Mouse (Mus musculus) urinary bladder, adult 2 months (tissue): ENCODE data around the gene Fes. TPM values are rescaled to one million over a fixed set of nuclear protein-coding genes. Genes with fewer than 3 reads are reported as not detected.
"Not testable (repeated sequence)": the region's sequence is repeated elsewhere in the genome, so short reads cannot be mapped to it uniquely, and the experiment has no call there.

Experiments
- DNase-seq: peaks from one replicate; pipeline ENCODE4 v3.0.0; 2022; ENCODE audit warnings: low spot score
- polyA plus RNA-seq: library from polyadenylated mRNA; depleted of rRNA; stranded (reverse); fragments of >200 nt; gene quantifications from 2 replicates; pipeline ENCODE4 v1.2.3, GENCODE M21; 2012

The Fes gene
- polyA plus RNA-seq, 1 experiment = 24.0 TPM

GRCm38 (mm10) chr7:80404101-80404894, 16.6 kb upstream of the Fes start:
- no peak for DNase-seq

GRCm38 (mm10) chr7:80403551-80403950, 15.8 kb upstream of the Fes start:
- DNase-seq = no peak

GRCm38 (mm10) chr7:80402651-80403321, 15.0 kb upstream of the Fes start:
- no peak for DNase-seq

- DNase-seq = peak; percentile 73
These were observed 14.3 kb upstream of the Fes start for GRCm38 (mm10) chr7:80401860-80402641.

- no peak for DNase-seq
These were observed 13.5 kb upstream of the Fes start for GRCm38 (mm10) chr7:80401041-80401859.

GRCm38 (mm10) chr7:80400571-80400970, 12.8 kb upstream of the Fes start:
- DNase-seq = no peak

GRCm38 (mm10) chr7:80400099-80400498, 12.4 kb upstream of the Fes start:
- DNase-seq = peak; percentile 41

- no peak for DNase-seq
These were observed 11.1 kb upstream of the Fes start for GRCm38 (mm10) chr7:80398654-80399444.

GRCm38 (mm10) chr7:80397986-80398385, 10.2 kb upstream of the Fes start:
- no peak for DNase-seq

- not testable (repeated sequence) for DNase-seq
These were observed 8.7 kb upstream of the Fes start for GRCm38 (mm10) chr7:80396427-80396826.

- DNase-seq = no peak
These were observed 6.9 kb upstream of the Fes start for GRCm38 (mm10) chr7:80394600-80394999.

GRCm38 (mm10) chr7:80392119-80392518, 4.4 kb upstream of the Fes start:
- DNase-seq = no peak

- DNase-seq = no peak
These were observed 613 bp downstream of the Fes start for GRCm38 (mm10) chr7:80387033-80387632.

GRCm38 (mm10) chr7:80386235-80386930, 1.4 kb downstream of the Fes start:
- DNase-seq = peak; percentile 86

GRCm38 (mm10) chr7:80382919-80383318, 4.8 kb downstream of the Fes start:
- DNase-seq = no peak

GRCm38 (mm10) chr7:80379531-80379930, 8.2 kb downstream of the Fes start:
- DNase-seq = no peak

- DNase-seq = no peak
These were observed 10.3 kb downstream of the Fes start for GRCm38 (mm10) chr7:80377471-80377870.

- DNase-seq = no peak
These were observed 11.6 kb downstream of the Fes start for GRCm38 (mm10) chr7:80376192-80376591.

- DNase-seq = no peak
These were observed 12.2 kb downstream of the Fes start for GRCm38 (mm10) chr7:80375376-80376039.
